Mouse (Mus musculus) cortical plate, adult 2 months (tissue): ENCODE measurements at regions not wholly inside any gene's neighbourhood (a gene's known extent, or its start where the extent isn't known, plus 50 kb on each side); places are given as distances from the start of the nearest gene placed in this dataset.

ENCODE experiments used
- H3K27ac ChIP-seq: fragments of 200-500 bp; 2 replicates; pipeline ENCODE4 v1.5.1; 2012; ENCODE audit warnings: low read length, control low read depth, inconsistent platforms; ENCODE audit not compliant: insufficient read depth
- H3K4me1 ChIP-seq: fragments of 200-500 bp; 2 replicates; pipeline ENCODE4 v1.6.1; 2011; ENCODE audit warnings: low read length; ENCODE audit not compliant: control insufficient read depth, insufficient read depth
- H3K4me3 ChIP-seq: fragments of 200-500 bp; 2 replicates; pipeline ENCODE4 v1.5.1; 2011; ENCODE audit warnings: mild to moderate bottlenecking, low read length, control low read depth; ENCODE audit not compliant: insufficient read depth
- CTCF ChIP-seq: fragments of 200-500 bp; IDR thresholded peaks from 2 replicates; pipeline ENCODE4 v1.5.1; 2011; ENCODE audit warnings: mild to moderate bottlenecking, control low read depth, low read length; ENCODE audit not compliant: insufficient read depth; ENCODE audit errors: extremely low read depth
- POLR2A ChIP-seq: fragments of 200-500 bp; IDR thresholded peaks from 2 replicates; pipeline ENCODE4 v1.6.1; 2011; ENCODE audit warnings: mild to moderate bottlenecking, low read length, control low read depth; ENCODE audit not compliant: insufficient read depth; ENCODE audit errors: extremely low read depth

DNA sequence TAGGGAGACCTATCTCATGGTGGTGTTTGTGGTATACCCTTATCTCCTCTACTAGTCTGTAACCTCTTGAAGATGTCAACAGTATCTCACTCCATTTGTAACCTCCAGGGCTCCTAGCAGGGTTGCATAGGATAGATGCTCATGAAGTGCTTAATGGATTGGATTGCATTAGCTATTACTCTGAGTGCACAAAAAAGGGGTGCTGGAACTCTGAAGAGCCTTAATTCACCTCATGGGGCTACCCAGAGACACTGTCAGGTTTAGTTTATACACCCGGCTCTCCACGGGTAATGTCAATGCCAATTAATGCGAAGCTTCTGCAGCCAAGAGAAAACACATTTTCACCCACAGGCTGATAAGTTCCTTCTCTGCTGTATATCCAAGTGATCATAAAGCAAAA is 364.3 kb upstream of the Tmpo start:
- TF ChIP-seq CTCF (no peak), POLR2A (no peak)
- Histone ChIP-seq H3K4me3 (no peak overlapping the region), H3K4me1 (no peaks in the 10 kb centered on the region; the same call in 1 of the 2 replicates), H3K27ac (no peak overlapping the region)

- no peak for TF ChIP-seq POLR2A
- TF ChIP-seq CTCF, result no peak
These were observed 362.2 kb upstream of the Tmpo start for GRCm38 (mm10) chr10:91543167-91543918.

DNA sequence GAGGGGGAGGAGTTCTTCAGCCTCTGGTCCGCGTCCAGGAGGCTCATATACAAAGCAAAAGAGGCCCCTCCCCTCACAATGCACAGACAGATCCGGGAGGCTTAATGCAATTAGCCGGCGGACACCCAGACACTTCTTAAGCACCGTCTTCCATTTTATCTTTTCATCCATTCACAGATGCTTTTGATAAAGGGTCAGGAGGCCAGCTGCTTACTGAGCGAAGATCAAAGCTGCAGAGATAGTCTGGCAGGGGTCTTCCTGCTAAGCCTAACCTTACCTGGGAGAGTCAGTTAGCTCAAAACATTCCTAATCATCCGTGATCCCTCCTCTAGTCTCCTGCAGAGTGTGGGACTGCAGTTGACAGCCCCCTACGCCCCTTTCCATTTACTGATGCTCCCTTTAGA is 361.1 kb upstream of the Tmpo start:
- H3K27ac ChIP-seq, result no peak overlapping the region
- H3K4me1 ChIP-seq, result no peaks in the 10 kb centered on the region; the same call in 1 of the 2 replicates
- H3K4me3 ChIP-seq, result no peak overlapping the region
- TF ChIP-seq POLR2A (no peak), CTCF (no peak)

More at GRCm38 (mm10) chr10:91543167-91543918, 362.2 kb upstream of the Tmpo start:
- H3K27ac ChIP-seq, result no peak overlapping the region
- H3K4me1 ChIP-seq, result no peaks in the 10 kb centered on the region; the same call in 1 of the 2 replicates
- H3K4me3 ChIP-seq, result no peak overlapping the region

- TF ChIP-seq CTCF (no peak), POLR2A (no peak)
- Histone ChIP-seq H3K4me1 (no peaks in the 10 kb centered on the region), H3K27ac (no peak overlapping the region)
These were observed 356.1 kb upstream of the Tmpo start for GRCm38 (mm10) chr10:91537241-91537640.

GRCm38 (mm10) chr10:91535392-91535791 is 354.3 kb upstream of the Tmpo start:
- no peak overlapping the region for H3K4me3 ChIP-seq
- H3K27ac ChIP-seq, result no peak overlapping the region
- no peaks in the 10 kb centered on the region for H3K4me1 ChIP-seq
- no peak for TF ChIP-seq CTCF
- TF ChIP-seq POLR2A, result no peak

More at GRCm38 (mm10) chr10:91537241-91537640, 356.1 kb upstream of the Tmpo start:
- no peak overlapping the region for H3K4me3 ChIP-seq

DNA sequence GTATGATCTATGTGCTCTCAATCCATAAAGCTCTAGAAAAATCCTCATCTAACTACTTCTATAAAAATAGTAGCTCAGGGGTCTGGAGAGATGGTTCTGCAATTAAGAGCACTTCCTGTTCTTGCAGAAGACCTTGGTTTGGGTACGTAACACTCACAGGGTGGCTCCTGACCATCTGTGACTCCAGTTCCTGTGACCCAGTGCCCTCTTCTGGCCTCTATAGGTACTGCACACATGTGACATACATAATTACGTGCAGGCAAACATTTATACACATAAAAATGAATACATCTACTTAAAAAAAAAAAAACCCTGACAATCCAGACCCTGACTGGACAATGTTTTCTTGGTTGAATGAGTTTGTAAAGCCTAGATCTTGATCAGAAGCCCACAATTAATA is 347.2 kb upstream of the Tmpo start:
- Histone ChIP-seq H3K27ac (no peak overlapping the region), H3K4me3 (no peak overlapping the region), H3K4me1 (no peaks in the 10 kb centered on the region)
- TF ChIP-seq POLR2A (no peak), CTCF (no peak)

- TF ChIP-seq CTCF (no peak), POLR2A (no peak)
- Histone ChIP-seq H3K27ac (no peak overlapping the region), H3K4me3 (no peak overlapping the region), H3K4me1 (no peaks in the 10 kb centered on the region)
These were observed 340.1 kb upstream of the Tmpo start for GRCm38 (mm10) chr10:91521168-91521567.

DNA sequence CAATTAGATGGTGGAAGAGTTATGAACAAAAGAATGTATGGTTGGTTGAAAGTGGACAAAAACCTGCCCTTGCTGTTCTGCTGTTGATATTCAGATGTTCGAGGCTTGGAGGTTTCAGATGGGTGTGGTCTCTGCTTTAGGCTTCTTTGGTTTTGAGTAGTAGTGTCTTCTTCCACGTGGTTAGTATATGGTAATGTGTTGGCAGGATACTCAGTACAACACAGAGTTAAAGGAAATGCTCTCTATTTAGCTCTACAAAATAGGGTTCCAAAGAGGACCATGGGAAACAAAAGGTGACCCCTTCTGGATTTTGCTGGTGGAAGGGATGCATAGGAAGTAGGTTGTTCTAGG is 333.9 kb upstream of the Tmpo start:
- Histone ChIP-seq H3K4me3 (no peak overlapping the region), H3K27ac (no peak overlapping the region), H3K4me1 (no peaks in the 10 kb centered on the region)
- no peak for TF ChIP-seq POLR2A
- no peak for TF ChIP-seq CTCF

DNA sequence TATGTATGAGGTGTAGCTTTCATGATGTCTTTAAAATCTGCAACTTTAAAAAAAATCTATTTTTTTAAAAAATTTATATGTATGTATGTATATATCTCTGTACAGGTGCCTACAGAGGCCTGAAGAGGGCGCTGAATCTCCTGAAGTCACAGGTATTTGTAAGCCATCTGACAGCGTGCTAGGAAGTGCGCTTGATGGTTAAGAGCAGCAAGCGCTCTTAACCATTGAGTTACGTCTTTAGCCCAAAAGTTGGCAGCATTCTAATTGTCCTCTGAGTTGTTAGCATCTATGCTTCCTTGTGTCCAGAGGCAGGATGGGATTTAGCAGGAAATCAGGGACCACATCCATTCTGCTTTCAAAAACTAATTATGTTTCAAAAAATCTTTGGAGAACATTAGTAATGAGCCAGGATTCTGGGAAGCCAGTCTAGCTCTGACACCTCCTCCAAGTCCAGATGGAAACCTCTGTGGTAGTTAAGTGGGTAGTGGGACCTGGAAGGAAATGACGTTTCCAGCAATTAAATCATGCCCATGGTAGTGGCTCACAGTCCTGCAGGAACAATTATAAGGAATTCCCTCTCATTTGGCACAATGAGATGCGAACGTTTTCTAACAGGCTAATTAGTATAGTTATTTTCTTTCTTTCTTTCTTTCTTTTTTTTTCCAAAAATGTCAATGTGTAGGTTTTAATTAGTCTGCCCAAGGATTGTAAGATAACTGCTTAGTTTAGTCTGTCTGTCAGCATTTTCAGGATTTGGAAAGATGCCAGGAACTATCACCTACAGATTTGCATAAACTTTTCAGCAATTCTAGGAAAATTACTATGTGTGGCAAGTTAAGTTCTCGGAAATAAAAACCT is 333.3 kb upstream of the Tmpo start:
- no peaks in the 10 kb centered on the region for H3K4me1 ChIP-seq
- H3K4me3 ChIP-seq, result no peak overlapping the region
- no peak overlapping the region for H3K27ac ChIP-seq
- TF ChIP-seq POLR2A (no peak), CTCF (no peak)
